Mouse (Mus musculus): ENCODE measurements around the gene Cc2d2b.

DNA sequence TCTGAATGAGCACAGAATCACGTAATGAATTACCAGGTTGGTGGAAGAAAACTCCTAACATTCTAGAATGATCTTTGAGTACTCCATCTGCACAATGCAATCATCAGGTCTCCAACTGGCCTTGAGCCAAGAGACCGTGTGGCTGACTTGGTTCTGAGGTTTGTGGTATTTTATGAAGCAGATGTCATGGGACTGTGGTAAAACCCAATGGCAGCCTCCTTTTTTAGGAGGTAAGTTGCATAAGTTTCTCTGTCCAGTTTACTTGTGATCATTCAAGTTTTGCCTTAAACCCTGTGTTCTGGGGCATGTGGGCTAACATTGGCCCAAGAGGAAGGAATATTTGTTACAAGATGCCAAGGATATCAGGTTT is 40.1 kb downstream of the Cc2d2b start:
- TF ChIP-seq POLR2A (IDR thresholded peaks at IDR 0.05; ENCODE audit: extremely low read depth, insufficient read depth, low read length) (no peak), CTCF (IDR thresholded peaks at IDR 0.05; ENCODE audit: low read depth, low read length) (no peak)
